Mouse (Mus musculus) MEL (cell line): ENCODE data around the gene Styx.

Source experiments
- CHD1 ChIP-seq: IDR thresholded peaks from 2 replicates; pipeline ENCODE4 v1.6.1; 2012; ENCODE audit warnings: low read depth, mild to moderate bottlenecking, inconsistent platforms, low read length, improper control_type of control experiment
- CHD2 ChIP-seq: IDR thresholded peaks from 2 replicates; pipeline ENCODE4 v1.6.1; 2011; ENCODE audit warnings: low read length, improper control_type of control experiment
- CTCF ChIP-seq, 3 experiments: IDR thresholded peaks in 2 of 3; conservative IDR thresholded peaks in 1 of 3; 2 replicates each; pipeline ENCODE4 v1.5.1; 2011 to 2012; ENCODE audit warnings: low read length in 3 of 3, low read depth in 2 of 3, mild to moderate bottlenecking in 2 of 3, improper control_type of control experiment in 1 of 3, inconsistent platforms in 1 of 3, mixed read lengths in 1 of 3, moderate library complexity in 1 of 3; ENCODE audit not compliant: control insufficient read depth in 1 of 3, insufficient read depth in 1 of 3, poor library complexity in 1 of 3, severe bottlenecking in 1 of 3
- E2F4 ChIP-seq: IDR thresholded peaks from 2 replicates; pipeline ENCODE4 v1.6.1; 2011; ENCODE audit warnings: low read depth, low read length, improper control_type of control experiment, borderline replicate concordance
- GABPA ChIP-seq: IDR thresholded peaks from 2 replicates; pipeline ENCODE4 v1.6.1; 2012; ENCODE audit warnings: low read depth, mild to moderate bottlenecking, inconsistent platforms, low read length, improper control_type of control experiment, moderate library complexity
- GATA1 ChIP-seq: IDR thresholded peaks from 2 replicates; pipeline ENCODE4 v1.6.1; 2011; ENCODE audit warnings: low read depth, low read length, improper control_type of control experiment
- MAFK ChIP-seq: IDR thresholded peaks from 2 replicates; pipeline ENCODE4 v1.6.1; 2011; ENCODE audit warnings: low read depth, mild to moderate bottlenecking, low read length, improper control_type of control experiment, borderline replicate concordance
- MAX ChIP-seq: IDR thresholded peaks from 2 replicates; pipeline ENCODE4 v1.6.1; 2011; ENCODE audit warnings: low read length, improper control_type of control experiment
- MAZ ChIP-seq: IDR thresholded peaks from 2 replicates; pipeline ENCODE4 v1.6.1; 2012; ENCODE audit warnings: low read depth, mild to moderate bottlenecking, inconsistent platforms, low read length, improper control_type of control experiment
- MXI1 ChIP-seq: IDR thresholded peaks from 2 replicates; pipeline ENCODE4 v1.6.1; 2011; ENCODE audit warnings: mild to moderate bottlenecking, low read depth, low read length, improper control_type of control experiment
- POLR2A ChIP-seq, 2 experiments: IDR thresholded peaks; 2 replicates each; pipeline ENCODE4 v1.6.1; 2011 to 2012; ENCODE audit warnings: low read length in 2 of 2, mild to moderate bottlenecking in 2 of 2, control low read depth in 1 of 2, improper control_type of control experiment in 1 of 2, low read depth in 1 of 2, moderate library complexity in 1 of 2; ENCODE audit not compliant: control insufficient read depth in 1 of 2, insufficient read depth in 1 of 2, poor library complexity in 1 of 2
- POLR2AphosphoS5 ChIP-seq: IDR thresholded peaks from 2 replicates; pipeline ENCODE4 v1.6.1; 2012; ENCODE audit warnings: low read depth, borderline replicate concordance, mild to moderate bottlenecking, inconsistent platforms, low read length, moderate library complexity, mixed read lengths
- ZNF384 ChIP-seq: IDR thresholded peaks from 2 replicates; pipeline ENCODE4 v1.6.1; 2012; ENCODE audit warnings: low read depth, mild to moderate bottlenecking, inconsistent platforms, low read length, improper control_type of control experiment

- no peak for TF ChIP-seq ZNF384
- no peak for TF ChIP-seq CHD1
- TF ChIP-seq POLR2A (IDR thresholded peaks at IDR 0.05; ENCODE audit: control insufficient read depth in 1 of 2, insufficient read depth in 1 of 2, low read depth in 1 of 2, low read length in 2 of 2, poor library complexity in 1 of 2): no peak
- TF ChIP-seq CTCF (IDR thresholded peaks at IDR 0.05 in 2 of 3, conservative IDR thresholded peaks at IDR 0.05 in 1 of 3; ENCODE audit: control insufficient read depth in 1 of 3, insufficient read depth in 1 of 3, low read depth in 2 of 3, low read length in 3 of 3, poor library complexity in 1 of 3, severe bottlenecking in 1 of 3): no peak
- TF ChIP-seq MAX: no peak
- TF ChIP-seq MXI1: no peak
- no peak for TF ChIP-seq GABPA
- TF ChIP-seq E2F4: no peak
- TF ChIP-seq GATA1: no peak
- TF ChIP-seq MAFK: no peak
- no peak for TF ChIP-seq CHD2
- no peak for TF ChIP-seq MAZ
- TF ChIP-seq POLR2AphosphoS5: no peak
Measured at GRCm38 (mm10) chr14:45380756-45381155, 29.9 kb downstream of the Styx start.
